Mouse (Mus musculus) forebrain, embryonic 13.5 days (tissue): ENCODE data around the gene Bend6. TPM values are rescaled to one million over a fixed set of nuclear protein-coding genes. Genes with fewer than 3 reads are reported as not detected.

Experiments
- ATAC-seq: fragments of 200-750 bp; cut with Nextera tagmentation; 2 replicates; pipeline ENCODE4 v1.8.0; 2017
- H3K27ac ChIP-seq: fragments of 300-500 bp; sonication (generic); 2 replicates; pipeline ENCODE4 v1.5.1; 2015; ENCODE audit warnings: inconsistent platforms, mild to moderate bottlenecking, moderate library complexity
- H3K27me3 ChIP-seq: fragments of 300-500 bp; sonication (generic); 2 replicates; pipeline ENCODE4 v1.6.1; 2015; ENCODE audit warnings: mild to moderate bottlenecking, inconsistent platforms
- H3K36me3 ChIP-seq: fragments of 300-500 bp; sonication (generic); 2 replicates; pipeline ENCODE4 v1.6.1; 2015; ENCODE audit warnings: mild to moderate bottlenecking, inconsistent platforms; ENCODE audit not compliant: poor library complexity, severe bottlenecking
- H3K4me1 ChIP-seq: fragments of 300-500 bp; sonication (generic); 2 replicates; pipeline ENCODE4 v1.6.1; 2015; ENCODE audit warnings: inconsistent platforms
- H3K4me2 ChIP-seq: fragments of 300-500 bp; sonication (generic); 2 replicates; pipeline ENCODE4 v1.6.1; 2015; ENCODE audit warnings: inconsistent platforms, mild to moderate bottlenecking, moderate library complexity
- H3K4me3 ChIP-seq: fragments of 300-500 bp; sonication (generic); 2 replicates; pipeline ENCODE4 v1.5.1; 2015; ENCODE audit warnings: mild to moderate bottlenecking, inconsistent platforms
- H3K9ac ChIP-seq: fragments of 300-500 bp; sonication (generic); 2 replicates; pipeline ENCODE4 v1.6.1; 2015; ENCODE audit warnings: mild to moderate bottlenecking, inconsistent platforms
- H3K9me3 ChIP-seq: fragments of 300-500 bp; sonication (generic); replicated peaks from 2 replicates; pipeline ENCODE4 v1.6.1; 2016; ENCODE audit warnings: inconsistent platforms
- WGBS: fragments of 180-500 bp; shearing (Covaris S2); methylation state at CpG from one replicate; pipeline ENCODE4 v1.1.7; 2015; 5-methylcytosine and 5-hydroxymethylcytosine counted together
- polyA plus RNA-seq: library from polyadenylated mRNA; unstranded; fragments of >200 nt; fragmentation: Nextera tagmentation; extraction: Ambion mirVana; gene quantifications from 2 replicates; pipeline ENCODE4 v1.2.1, GENCODE M21; 2015

Gene Bend6
- polyA plus RNA-seq, 1 experiment from 2014 or later, result 13.8 TPM

DNA sequence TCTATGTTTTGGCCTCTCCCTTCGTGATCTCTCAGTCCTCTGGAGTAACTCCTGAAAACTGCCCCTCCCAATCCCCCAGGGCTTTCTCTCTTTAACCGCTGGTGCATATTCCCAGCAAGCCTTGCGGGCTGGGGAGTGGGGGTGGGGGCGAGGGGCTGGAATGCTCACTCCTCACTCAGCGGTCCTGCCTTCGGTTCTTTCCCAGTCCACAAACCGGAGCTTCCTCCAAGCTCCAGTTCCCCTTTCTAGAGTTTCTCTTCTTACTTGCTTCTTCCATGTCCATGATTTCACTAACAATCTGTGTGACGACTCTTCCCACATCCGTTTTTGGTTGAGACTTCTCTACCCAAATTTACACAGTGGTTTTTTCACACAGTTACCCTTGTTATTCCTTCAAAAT is 4.0 kb downstream of the Bend6 start:
- H3K9me3 ChIP-seq, result no peaks in the 10 kb centered on the region
- no peak overlapping the region for H3K4me2 ChIP-seq
- H3K27ac ChIP-seq, result no peak overlapping the region
- ATAC-seq, result no peak
- WGBS, result 40% methylated on average over 9 of the region's 9 CpGs
- H3K4me1 ChIP-seq, result peaks cover 3% of the 10 kb centered on the region
- H3K9ac ChIP-seq, result no peak overlapping the region
- peaks cover 11% of the 10 kb centered on the region for H3K27me3 ChIP-seq
- no peak overlapping the region for H3K4me3 ChIP-seq
- H3K36me3 ChIP-seq, result no peaks in the 10 kb centered on the region

DNA sequence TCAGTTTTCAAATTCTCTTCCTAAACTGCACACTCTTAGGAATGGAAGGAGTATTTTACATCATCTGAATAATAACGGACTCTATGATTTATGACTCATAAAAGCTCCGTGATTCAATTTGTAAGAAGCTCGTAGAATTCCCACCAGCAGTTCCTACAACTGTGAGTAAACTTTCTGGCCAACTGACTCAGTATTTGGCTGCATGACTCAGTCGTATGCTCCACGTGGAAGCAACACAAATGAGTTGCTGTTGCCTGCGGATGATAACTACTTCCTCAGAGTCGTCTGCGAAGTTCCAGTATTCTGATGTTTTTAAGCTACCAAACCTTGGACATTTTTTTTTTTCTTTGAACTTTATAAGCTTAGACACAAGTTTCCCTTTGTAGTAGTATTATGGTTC is 7.4 kb downstream of the Bend6 start:
- H3K36me3 ChIP-seq, result no peaks in the 10 kb centered on the region
- ATAC-seq, result no peak
- H3K9ac ChIP-seq, result no peak overlapping the region
- WGBS, result 92% methylated on average over 8 of the region's 8 CpGs
- no peaks in the 10 kb centered on the region for H3K4me1 ChIP-seq
- H3K27me3 ChIP-seq, result no peaks in the 10 kb centered on the region
- no peak overlapping the region for H3K4me3 ChIP-seq
- H3K27ac ChIP-seq, result no peak overlapping the region
- no peaks in the 10 kb centered on the region for H3K9me3 ChIP-seq
- H3K4me2 ChIP-seq, result no peak overlapping the region

DNA sequence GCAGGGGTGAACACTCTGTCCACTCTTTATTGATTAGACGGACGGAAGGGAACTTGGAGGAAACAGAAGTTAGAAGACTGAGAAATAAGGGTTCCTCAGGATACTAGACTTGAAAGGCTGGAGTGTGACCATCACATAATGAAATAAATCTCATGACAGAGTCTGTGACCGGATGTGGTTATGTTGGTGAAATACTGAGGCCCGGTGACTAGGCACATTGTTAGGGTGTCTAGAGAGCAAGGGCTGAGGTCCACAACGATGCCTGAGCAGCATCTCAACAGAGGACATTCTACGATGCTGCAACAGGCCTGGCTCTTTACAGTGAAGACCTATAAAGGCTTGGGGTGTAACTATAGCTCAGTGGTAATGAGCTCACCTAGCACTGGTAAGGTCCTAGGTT is 9.2 kb downstream of the Bend6 start:
- H3K27ac ChIP-seq, result no peak overlapping the region
- no peak overlapping the region for H3K4me3 ChIP-seq
- ATAC-seq, result no peak
- H3K4me2 ChIP-seq, result no peak overlapping the region
- no peak overlapping the region for H3K9ac ChIP-seq
- WGBS, result 93% methylated on average over 6 of the region's 6 CpGs
- no peaks in the 10 kb centered on the region for H3K36me3 ChIP-seq
- H3K9me3 ChIP-seq, result no peaks in the 10 kb centered on the region
- H3K27me3 ChIP-seq, result no peaks in the 10 kb centered on the region
- H3K4me1 ChIP-seq, result no peaks in the 10 kb centered on the region

DNA sequence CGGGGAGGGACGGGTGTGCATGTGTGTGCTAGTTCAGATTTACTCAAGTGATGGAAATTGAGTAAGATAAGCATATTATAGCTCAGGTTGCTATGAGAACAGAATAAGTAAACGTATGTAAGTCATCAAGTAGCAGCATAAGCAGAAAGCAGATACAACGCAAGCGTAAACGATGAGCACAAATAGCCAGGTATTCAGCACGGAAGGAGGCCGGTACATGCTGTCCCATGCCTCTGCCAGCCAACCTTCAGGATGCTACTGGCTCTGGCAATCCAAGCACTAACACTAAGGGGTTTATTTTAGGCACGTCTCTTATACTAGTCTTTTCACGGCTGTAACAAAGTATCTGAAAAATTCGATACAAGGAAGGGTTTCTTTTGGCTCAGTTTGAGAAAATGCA is 10.2 kb downstream of the Bend6 start:
- H3K27me3 ChIP-seq, result no peaks in the 10 kb centered on the region
- no peak overlapping the region for H3K27ac ChIP-seq
- 92% methylated on average over 11 of the region's 11 CpGs for WGBS
- no peaks in the 10 kb centered on the region for H3K9me3 ChIP-seq
- no peak for ATAC-seq
- no peak overlapping the region for H3K9ac ChIP-seq
- H3K4me1 ChIP-seq, result no peaks in the 10 kb centered on the region
- no peak overlapping the region for H3K4me2 ChIP-seq
- no peak overlapping the region for H3K4me3 ChIP-seq
- H3K36me3 ChIP-seq, result no peaks in the 10 kb centered on the region

DNA sequence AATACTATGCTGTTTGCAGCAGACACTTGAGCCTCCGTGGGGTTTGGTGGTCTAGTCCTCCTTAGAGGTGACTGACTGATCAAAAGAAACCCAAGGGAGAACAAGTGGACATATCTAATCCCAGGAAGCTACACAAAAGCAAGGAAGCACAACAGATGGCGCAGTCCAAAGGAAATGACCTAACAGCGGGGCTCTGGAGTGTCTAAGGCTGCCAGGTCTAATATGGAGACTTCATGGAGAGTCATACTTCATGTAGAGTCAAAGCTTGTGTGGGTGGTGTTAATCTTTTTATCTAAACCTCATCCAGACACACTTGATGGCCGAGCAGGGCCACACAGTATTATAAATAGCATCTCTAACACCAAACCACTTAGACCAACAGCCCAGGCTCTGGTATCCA is 10.9 kb downstream of the Bend6 start:
- Histone ChIP-seq H3K27ac (no peak overlapping the region), H3K27me3 (no peaks in the 10 kb centered on the region), H3K4me1 (no peaks in the 10 kb centered on the region), H3K9ac (no peak overlapping the region), H3K4me3 (no peak overlapping the region), H3K9me3 (no peaks in the 10 kb centered on the region), H3K4me2 (no peak overlapping the region), H3K36me3 (no peaks in the 10 kb centered on the region)
- 84% methylated on average over 4 of the region's 4 CpGs for WGBS
- no peak for ATAC-seq

DNA sequence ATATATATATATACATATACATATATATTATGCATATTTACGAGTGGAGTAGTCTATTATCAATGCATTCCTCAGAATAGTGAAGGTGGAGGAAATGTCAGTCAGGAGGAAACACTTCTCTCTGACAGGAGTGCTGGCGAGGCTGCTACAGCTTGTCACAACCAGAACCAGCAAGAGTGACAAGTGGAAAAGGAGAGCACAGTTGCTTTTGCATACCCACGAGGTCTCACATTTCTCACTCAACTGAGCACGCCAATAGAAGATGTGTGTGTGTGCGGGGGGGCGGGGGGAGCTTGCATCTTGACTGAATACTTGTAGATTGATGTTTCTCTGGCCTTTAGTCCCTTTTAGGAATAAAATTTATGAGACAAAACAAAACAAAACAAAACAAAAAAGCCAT is 11.5 kb downstream of the Bend6 start:
- no peak overlapping the region for H3K4me2 ChIP-seq
- H3K9ac ChIP-seq, result no peak overlapping the region
- ATAC-seq, result 0 out of 2 replicates have a peak, but pooled peaks have one; percentile 43
- no peak overlapping the region for H3K4me3 ChIP-seq
- WGBS, result 72% methylated on average over 6 of the region's 6 CpGs
- H3K4me1 ChIP-seq, result no peaks in the 10 kb centered on the region
- no peaks in the 10 kb centered on the region for H3K27me3 ChIP-seq
- no peaks in the 10 kb centered on the region for H3K36me3 ChIP-seq
- H3K9me3 ChIP-seq, result no peaks in the 10 kb centered on the region
- H3K27ac ChIP-seq, result no peak overlapping the region

DNA sequence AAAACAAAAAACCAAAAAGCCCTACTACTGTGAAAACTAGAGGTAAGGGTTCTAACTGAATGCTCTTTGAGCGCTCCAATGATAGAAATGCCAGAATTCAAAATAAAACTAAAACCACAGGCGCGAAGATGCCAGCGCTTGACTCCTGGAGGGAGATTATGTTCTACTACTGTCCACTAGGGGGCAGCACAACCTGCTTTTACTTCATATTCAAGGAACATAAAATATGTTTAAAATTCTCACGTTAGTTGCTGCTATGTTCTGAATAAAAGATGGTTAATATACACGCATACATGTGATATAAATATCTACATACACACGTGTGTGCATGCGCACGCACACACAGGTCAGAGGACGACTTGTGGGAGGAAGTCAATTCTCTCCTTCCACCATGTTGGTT is 14.8 kb downstream of the Bend6 start:
- Histone ChIP-seq H3K27me3 (no peaks in the 10 kb centered on the region), H3K4me2 (no peak overlapping the region), H3K36me3 (no peaks in the 10 kb centered on the region), H3K9ac (no peak overlapping the region), H3K4me3 (no peak overlapping the region), H3K9me3 (no peaks in the 10 kb centered on the region), H3K4me1 (no peaks in the 10 kb centered on the region), H3K27ac (no peak overlapping the region)
- no peak for ATAC-seq
- WGBS, result 67% methylated on average over 10 of the region's 10 CpGs

DNA sequence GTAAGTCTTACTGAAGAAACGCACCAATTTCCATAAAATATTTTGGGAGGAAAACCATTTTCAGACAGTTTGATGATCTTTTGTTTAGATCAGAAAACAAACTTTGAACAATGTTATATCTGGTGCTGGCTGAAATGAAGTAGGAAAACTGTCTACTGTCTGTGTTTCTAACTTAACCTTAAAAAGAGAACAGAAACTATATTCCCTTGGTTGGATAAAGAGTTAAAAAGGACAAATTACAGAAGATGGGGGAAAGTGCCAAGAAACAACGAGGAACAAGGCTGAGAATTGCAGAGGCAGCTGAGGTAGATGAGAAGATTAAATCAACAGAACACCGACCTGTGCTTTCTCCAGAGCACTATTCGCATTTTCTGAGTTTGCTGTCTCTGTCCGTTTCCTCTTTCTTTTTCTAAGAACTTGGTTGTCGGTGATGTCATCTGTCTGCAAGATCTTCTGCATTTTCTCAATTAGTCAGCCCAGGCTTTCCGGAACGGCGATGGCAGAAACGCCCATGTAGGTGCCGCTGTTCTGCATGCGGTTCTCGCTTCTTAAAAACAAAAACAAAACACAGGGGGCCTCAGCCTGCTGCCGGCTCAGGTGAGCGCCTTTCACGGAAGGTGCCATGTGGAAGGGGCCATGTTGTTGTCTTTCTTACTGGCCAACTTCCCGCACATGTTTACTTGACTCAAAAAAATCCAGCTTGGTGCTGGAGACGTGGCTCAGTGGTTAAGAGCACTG is 24.3 kb downstream of the Bend6 start:
- Histone ChIP-seq H3K4me3 (no peak overlapping the region), H3K27ac (no peak overlapping the region), H3K36me3 (no peaks in the 10 kb centered on the region), H3K9ac (no peak overlapping the region), H3K27me3 (no peaks in the 10 kb centered on the region), H3K9me3 (no peaks in the 10 kb centered on the region), H3K4me2 (peak overlapping the region; percentile 38), H3K4me1 (no peaks in the 10 kb centered on the region)
- ATAC-seq, result no peak
- WGBS, result 21% methylated on average over 18 of the region's 18 CpGs

DNA sequence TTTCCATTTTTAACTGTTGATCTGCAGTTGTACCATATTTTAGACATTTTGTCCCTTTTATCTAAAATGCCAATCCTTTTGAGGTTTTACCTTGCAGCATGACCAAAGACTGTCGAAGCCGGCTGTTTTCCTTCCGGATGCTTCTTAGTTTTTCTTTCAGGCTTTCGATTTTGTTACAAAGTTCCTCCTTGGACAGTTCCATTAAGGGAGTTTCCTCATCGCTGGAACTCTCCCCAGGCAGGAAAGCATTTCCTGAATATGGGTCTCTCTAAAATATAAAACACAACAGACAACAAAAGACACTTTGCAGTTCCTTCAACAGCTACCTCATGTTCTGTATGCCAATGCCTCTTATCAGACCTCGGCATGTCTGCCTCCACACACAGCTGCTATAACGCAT is 29.4 kb downstream of the Bend6 start:
- Histone ChIP-seq H3K9me3 (no peaks in the 10 kb centered on the region), H3K9ac (no peak overlapping the region), H3K4me1 (no peaks in the 10 kb centered on the region), H3K4me3 (no peak overlapping the region), H3K27me3 (no peaks in the 10 kb centered on the region), H3K27ac (no peak overlapping the region), H3K36me3 (no peaks in the 10 kb centered on the region), H3K4me2 (no peak overlapping the region)
- ATAC-seq, result no peak
- 84% methylated on average over 7 of the region's 7 CpGs for WGBS

DNA sequence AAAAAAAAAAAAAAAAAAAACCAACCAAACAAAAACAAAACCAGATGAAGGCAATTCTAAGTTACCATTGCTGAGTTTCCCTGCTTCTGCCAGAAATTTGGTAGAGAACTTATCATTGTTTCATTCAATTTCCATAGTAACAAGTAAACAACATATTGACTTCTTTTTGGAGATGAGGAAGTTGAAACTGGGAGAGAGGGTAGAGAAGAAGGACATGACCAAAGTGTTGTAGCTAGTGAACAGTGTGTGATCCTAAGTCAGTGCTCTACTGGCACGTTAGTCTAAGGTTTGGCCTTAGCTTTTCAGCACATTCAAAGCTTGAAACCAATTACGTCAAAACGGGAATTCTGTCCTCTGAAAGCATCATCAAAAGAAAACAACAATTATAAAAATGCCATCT is 31.2 kb downstream of the Bend6 start:
- Histone ChIP-seq H3K27me3 (no peaks in the 10 kb centered on the region), H3K4me1 (no peaks in the 10 kb centered on the region), H3K9ac (no peak overlapping the region), H3K36me3 (no peaks in the 10 kb centered on the region), H3K27ac (no peak overlapping the region), H3K9me3 (no peaks in the 10 kb centered on the region), H3K4me2 (no peak overlapping the region), H3K4me3 (no peak overlapping the region)
- no peak for ATAC-seq
- WGBS, result 80% methylated on average over 3 of the region's 3 CpGs

DNA sequence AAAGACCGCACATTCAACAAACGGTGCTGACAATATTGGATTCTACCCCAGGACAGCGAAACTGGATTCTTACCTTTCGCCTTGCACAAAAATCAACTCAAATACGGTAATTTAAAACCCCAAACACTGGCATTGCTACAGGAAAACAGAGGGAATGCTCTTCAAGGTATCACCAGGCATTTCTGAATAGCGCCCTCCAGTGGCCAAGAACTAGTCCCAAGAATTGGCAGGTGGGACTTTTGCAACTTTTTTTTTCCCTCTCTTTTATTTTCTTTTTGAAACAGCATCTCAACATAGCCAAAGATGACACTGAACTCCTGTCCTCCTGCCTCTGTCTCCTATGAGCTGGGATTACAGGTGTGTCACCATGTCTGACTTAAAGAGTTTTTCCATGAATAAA is 31.9 kb downstream of the Bend6 start:
- Histone ChIP-seq H3K9me3 (no peaks in the 10 kb centered on the region), H3K27me3 (no peaks in the 10 kb centered on the region), H3K4me1 (no peaks in the 10 kb centered on the region), H3K27ac (no peak overlapping the region), H3K36me3 (no peaks in the 10 kb centered on the region), H3K9ac (no peak overlapping the region), H3K4me3 (no peak overlapping the region), H3K4me2 (no peak overlapping the region)
- ATAC-seq, result no peak
- 51% methylated on average over 6 of the region's 6 CpGs for WGBS

DNA sequence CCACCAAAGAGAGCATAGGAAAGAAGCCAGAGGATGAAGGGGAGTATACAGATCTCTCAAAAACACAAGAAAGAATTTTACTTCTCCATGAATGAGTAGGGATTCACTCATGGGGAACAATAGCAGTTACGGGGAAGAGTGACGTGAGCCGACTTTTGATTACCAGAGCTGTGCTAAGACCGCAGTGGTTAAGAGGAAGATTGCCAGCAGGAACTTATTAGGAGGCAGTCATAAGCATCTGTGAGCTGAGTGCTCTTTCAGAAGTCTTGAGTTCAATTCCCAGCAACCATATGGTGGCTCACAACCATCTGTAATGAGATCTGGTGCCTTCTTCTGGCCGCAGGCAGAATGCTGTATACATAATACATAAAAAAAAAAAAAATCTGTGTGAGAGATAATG is 34.1 kb downstream of the Bend6 start:
- ATAC-seq, result no peak

DNA sequence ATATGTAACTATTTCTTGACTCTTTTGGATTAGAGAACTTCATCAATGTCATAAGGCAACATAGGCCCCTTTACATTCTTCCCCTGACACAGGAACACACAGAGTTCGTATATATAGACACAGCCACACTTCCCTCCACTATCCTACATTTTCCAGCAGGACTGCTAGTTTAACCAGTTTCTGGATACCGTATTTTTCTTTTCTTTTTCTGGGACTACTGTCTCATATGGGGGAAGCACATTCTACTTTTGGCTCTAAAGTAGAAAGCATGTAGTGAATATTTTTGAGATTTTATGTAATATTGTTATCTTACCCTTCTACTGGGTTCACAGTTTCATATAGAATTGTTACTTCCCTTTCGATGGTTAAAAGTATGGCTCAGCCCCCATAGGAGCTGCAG is 38.2 kb downstream of the Bend6 start:
- Histone ChIP-seq H3K36me3 (no peaks in the 10 kb centered on the region), H3K9me3 (no peaks in the 10 kb centered on the region), H3K4me2 (no peak overlapping the region), H3K4me3 (no peak overlapping the region), H3K27ac (no peak overlapping the region), H3K27me3 (no peaks in the 10 kb centered on the region), H3K4me1 (no peaks in the 10 kb centered on the region), H3K9ac (no peak overlapping the region)
- WGBS, result 93% methylated on average over 3 of the region's 3 CpGs
- ATAC-seq, result no peak

More for the DNA sequence above, 34.1 kb downstream of the Bend6 start:
- Histone ChIP-seq H3K4me1 (no peaks in the 10 kb centered on the region), H3K27me3 (no peaks in the 10 kb centered on the region), H3K9me3 (no peaks in the 10 kb centered on the region), H3K4me2 (no peak overlapping the region), H3K36me3 (no peaks in the 10 kb centered on the region), H3K9ac (no peak overlapping the region), H3K4me3 (no peak overlapping the region), H3K27ac (no peak overlapping the region)
- 73% methylated on average over 5 of the region's 5 CpGs for WGBS
